In genomic region chr4:125315818-125316217, GRCm38 (mm10) we compare ENCODE assay signal across 10 mouse cellular contexts.
A peak's percentile ranks its signal among the peaks of the same experiment; 100 is the strongest.
DNase-seq lines count a peak whose midpoint lies in the region; ATAC-seq and TF ChIP-seq lines count a peak whose summit lies in the region.
"Had no signal": no experiment of that assay in that cellular context is flagged by ENCODE, and none has a peak within 500 bp of the region (broad histone marks: within the 10 kb centered on the region; RNA-seq: fewer than 3 reads in every experiment).

No protein-coding gene starts in this region.

- H3K27ac ChIP-seq in midbrain, postnatal 0 days (ENCODE audit: low read depth, low read length) = no peak overlapping the region
- H3K27ac ChIP-seq: kidney, postnatal 0 days had no signal

- peaks cover 4% of the 10 kb centered on the region; the same call in 1 of the 2 replicates for H3K4me1 ChIP-seq in midbrain, postnatal 0 days (ENCODE audit: insufficient read depth, low read length)

- no peak for TF ChIP-seq CTCF in midbrain, postnatal 0 days (IDR thresholded peaks at IDR 0.05)

- ATAC-seq in midbrain, postnatal 0 days (ENCODE audit: low FRiP score) = peak; percentile 60; the same call in 1 of the 2 replicates
- no peak for ATAC-seq in megakaryocyte progenitor cell, adult 5-6 weeks (replicated peaks; ENCODE audit: poor library complexity)

- H3K4me3 ChIP-seq in midbrain, postnatal 0 days (ENCODE audit: low read depth, low read length) = no peak overlapping the region

- 36% methylated on average over 6 of the region's 6 CpGs for WGBS in midbrain, postnatal 0 days

- H3K9ac ChIP-seq in midbrain, postnatal 0 days (replicated peaks; ENCODE audit: low read length, poor library complexity, severe bottlenecking) = no peak overlapping the region

- no peaks in the 10 kb centered on the region for H3K27me3 ChIP-seq in midbrain, postnatal 0 days (ENCODE audit: insufficient read depth, low read length)

- DNase-seq in brain, adult 2 months (ENCODE audit: low read depth, low spot score) = peak; percentile 76
- peak; percentile 40 for DNase-seq in embryo, embryonic 10.5 days (ENCODE audit: low spot score)
- peak; percentile 42 to 68 for DNase-seq in layer of hippocampus, adult 18-20 months (ENCODE audit: low spot score in 2 of 2)
- peak; percentile 86 for DNase-seq in midbrain, postnatal 0 days (ENCODE audit: low spot score)
- no peak for DNase-seq in urinary bladder, postnatal 25 days (ENCODE audit: low spot score)
- no peak for DNase-seq in adrenal gland, adult 8-10 months
- DNase-seq: adrenal gland, postnatal 10 days; lung, postnatal 4 days had no signal

- no peak overlapping the region for H3K4me2 ChIP-seq in midbrain, postnatal 0 days (ENCODE audit: low read depth, low read length, poor library complexity, severe bottlenecking)

- H3K36me3 ChIP-seq in midbrain, postnatal 0 days (ENCODE audit: insufficient read depth, low read length) = no peaks in the 10 kb centered on the region

- H3K9me3 ChIP-seq in midbrain, postnatal 0 days (ENCODE audit: low read length) = no peaks in the 10 kb centered on the region

Comparison
In these comparisons a context has a peak if more than half of its experiments do, and no peak if none do; other contexts are left out.
1. DNase-seq: peak in brain, adult 2 months (single experiment), embryo, embryonic 10.5 days (single experiment), layer of hippocampus, adult 18-20 months (2 of 2) and midbrain, postnatal 0 days (single experiment); none in urinary bladder, postnatal 25 days (single experiment) and adrenal gland, adult 8-10 months (single experiment).